Mouse (Mus musculus) forebrain, embryonic 14.5 days (tissue): ENCODE results near the gene Polh. TPM values are rescaled to one million over a fixed set of nuclear protein-coding genes. Genes with fewer than 3 reads are reported as not detected.

Experiments used
- ATAC-seq: fragments of 200-750 bp; cut with Nextera tagmentation; 2 replicates; pipeline ENCODE4 v1.8.0; 2017; ENCODE audit warnings: mild to moderate bottlenecking, moderate library complexity
- DNase-seq: peaks from one replicate; pipeline ENCODE4 v3.0.0-alpha.2; 2015; ENCODE audit warnings: low spot score
- H3K27ac ChIP-seq: fragments of 300-500 bp; sonication (generic); 2 replicates; pipeline ENCODE4 v1.5.1; 2014; ENCODE audit warnings: low read depth, mild to moderate bottlenecking, control low read depth, low read length, moderate library complexity
- H3K27me3 ChIP-seq: fragments of 300-500 bp; sonication (generic); replicated peaks from 2 replicates; pipeline ENCODE4 v1.6.1; 2014; ENCODE audit warnings: low read length, control low read depth, mixed read lengths; ENCODE audit not compliant: control insufficient read depth, insufficient read depth
- H3K36me3 ChIP-seq: fragments of 300-500 bp; sonication (generic); 2 replicates; pipeline ENCODE4 v1.6.1; 2014; ENCODE audit warnings: low read length, control low read depth; ENCODE audit not compliant: control insufficient read depth, insufficient read depth
- H3K4me1 ChIP-seq: fragments of 300-500 bp; sonication (generic); 2 replicates; pipeline ENCODE4 v1.6.1; 2014; ENCODE audit warnings: antibody characterized with exemption, low read length, control low read depth; ENCODE audit not compliant: control insufficient read depth, insufficient read depth
- H3K4me2 ChIP-seq: fragments of 300-500 bp; sonication (generic); 2 replicates; pipeline ENCODE4 v1.6.1; 2014; ENCODE audit warnings: mild to moderate bottlenecking, control low read depth, low read length
- H3K4me3 ChIP-seq: fragments of 300-500 bp; sonication (generic); 2 replicates; pipeline ENCODE4 v1.5.1; 2014; ENCODE audit warnings: low read depth, low read length, control low read depth
- H3K9ac ChIP-seq: fragments of 300-500 bp; sonication (generic); 2 replicates; pipeline ENCODE4 v1.6.1; 2014; ENCODE audit warnings: mild to moderate bottlenecking, low read length, control low read depth, moderate library complexity
- H3K9me3 ChIP-seq: fragments of 300-500 bp; sonication (generic); replicated peaks from 2 replicates; pipeline ENCODE4 v1.6.1; 2016; ENCODE audit warnings: low read length, control low read depth, mixed read lengths; ENCODE audit not compliant: control insufficient read depth
- WGBS: fragments of 180-500 bp; shearing (Covaris S2); extraction: QIAGEN DNeasy Blood & Tissue Kit; methylation state at CpG from one replicate; pipeline ENCODE4 v1.1.7; 2014; 5-methylcytosine and 5-hydroxymethylcytosine counted together
- polyA plus RNA-seq: library from polyadenylated mRNA; unstranded; fragments of >200 nt; fragmentation: Nextera tagmentation; extraction: Ambion mirVana; gene quantifications from 2 replicates; pipeline ENCODE4 v1.2.1, GENCODE M21; 2014

Gene Polh
- polyA plus RNA-seq, 1 experiment from 2014 or later: 4.5 TPM

- Histone ChIP-seq H3K9ac (no peak overlapping the region), H3K9me3 (no peaks in the 10 kb centered on the region), H3K36me3 (peaks cover 64% of the 10 kb centered on the region), H3K27ac (no peak overlapping the region), H3K27me3 (no peaks in the 10 kb centered on the region), H3K4me1 (peaks cover 16% of the 10 kb centered on the region; the same call in 1 of the 2 replicates), H3K4me3 (no peak overlapping the region), H3K4me2 (no peak overlapping the region)
- DNase-seq (no peak), ATAC-seq (no peak)
- 90% methylated on average over 10 of the region's 10 CpGs for WGBS
These were observed 37.7 kb downstream of the Polh start for GRCm38 (mm10) chr17:46164791-46165190.

GRCm38 (mm10) chr17:46164301-46164700, 38.1 kb downstream of the Polh start:
- no peak overlapping the region for H3K27ac ChIP-seq
- H3K9ac ChIP-seq: no peak overlapping the region
- H3K4me3 ChIP-seq: no peak overlapping the region
- ATAC-seq (no peak), DNase-seq (no peak)
- H3K4me2 ChIP-seq: no peak overlapping the region
- H3K9me3 ChIP-seq: no peaks in the 10 kb centered on the region
- H3K4me1 ChIP-seq: peaks cover 18% of the 10 kb centered on the region; the same call in 1 of the 2 replicates
- H3K27me3 ChIP-seq: no peaks in the 10 kb centered on the region
- H3K36me3 ChIP-seq: peaks cover 59% of the 10 kb centered on the region
- whole genome bisulfite sequencing: 96% methylated on average over 8 of the region's 8 CpGs

- Histone ChIP-seq H3K4me2 (no peak overlapping the region), H3K9me3 (no peaks in the 10 kb centered on the region), H3K4me1 (peaks cover 18% of the 10 kb centered on the region; the same call in 1 of the 2 replicates), H3K36me3 (peaks cover 47% of the 10 kb centered on the region), H3K27ac (no peak overlapping the region), H3K9ac (no peak overlapping the region), H3K4me3 (no peak overlapping the region), H3K27me3 (no peaks in the 10 kb centered on the region)
- 88% methylated on average over 9 of the region's 9 CpGs for WGBS
- no peak for ATAC-seq
- no peak for DNase-seq
These were observed 39.5 kb downstream of the Polh start for GRCm38 (mm10) chr17:46162951-46163421.

GRCm38 (mm10) chr17:46162551-46162950, 39.9 kb downstream of the Polh start:
- Histone ChIP-seq H3K4me3 (no peak overlapping the region), H3K4me1 (peaks cover 18% of the 10 kb centered on the region; the same call in 1 of the 2 replicates), H3K36me3 (peaks cover 43% of the 10 kb centered on the region), H3K27ac (no peak overlapping the region), H3K9me3 (no peaks in the 10 kb centered on the region), H3K4me2 (peak overlapping the region; percentile 83), H3K27me3 (no peaks in the 10 kb centered on the region), H3K9ac (no peak overlapping the region)
- no peak for ATAC-seq
- 92% methylated on average over 7 of the region's 7 CpGs for WGBS
- DNase-seq: no peak

- Histone ChIP-seq H3K9me3 (no peaks in the 10 kb centered on the region), H3K36me3 (peaks cover 34% of the 10 kb centered on the region), H3K4me1 (peaks cover 18% of the 10 kb centered on the region; the same call in 1 of the 2 replicates), H3K9ac (peak overlapping the region; percentile 88), H3K27ac (no peak overlapping the region), H3K27me3 (no peaks in the 10 kb centered on the region), H3K4me2 (peak overlapping the region; percentile 83), H3K4me3 (peak overlapping the region; percentile 78)
- DNase-seq (no peak), ATAC-seq (no peak)
- 55% methylated on average over 9 of the region's 9 CpGs for WGBS
These were observed 40.7 kb downstream of the Polh start for GRCm38 (mm10) chr17:46161710-46162109.

- peak; percentile 30 for ATAC-seq
- Histone ChIP-seq H3K9me3 (no peaks in the 10 kb centered on the region), H3K4me2 (peak overlapping the region; percentile 83), H3K27me3 (no peaks in the 10 kb centered on the region), H3K4me1 (peaks cover 18% of the 10 kb centered on the region; the same call in 1 of the 2 replicates), H3K27ac (peak overlapping the region; percentile 76; the same call in 1 of the 2 replicates), H3K4me3 (peak overlapping the region; percentile 78), H3K36me3 (peaks cover 29% of the 10 kb centered on the region), H3K9ac (peak overlapping the region; percentile 88)
- under 1% methylated on average over 19 of the region's 19 CpGs for WGBS
- DNase-seq: peak; percentile 56
These were observed 41.3 kb downstream of the Polh start for GRCm38 (mm10) chr17:46161179-46161578.

GRCm38 (mm10) chr17:46160686-46161085, 41.8 kb downstream of the Polh start, which contains the start of gene Gtpbp2:
Gene Gtpbp2, plus strand, starts transcription at chr17:46161032.
- H3K4me1 ChIP-seq: peaks cover 18% of the 10 kb centered on the region; the same call in 1 of the 2 replicates
- peaks cover 24% of the 10 kb centered on the region for H3K36me3 ChIP-seq
- peak within 1 kb of the TSS; percentile 88 for H3K9ac ChIP-seq
- H3K4me2 ChIP-seq: peak within 1 kb of the TSS; percentile 83
- H3K27ac ChIP-seq: peak within 1 kb of the TSS; percentile 76; the same call in 1 of the 2 replicates
- under 1% methylated on average over 23 of the region's 23 CpGs for WGBS
- no peaks in the 10 kb centered on the region for H3K9me3 ChIP-seq
- peak within 1 kb of the TSS; percentile 78 for H3K4me3 ChIP-seq
- peak; percentile 97 for ATAC-seq
- no peaks in the 10 kb centered on the region for H3K27me3 ChIP-seq
- peak; percentile 100 for DNase-seq

GRCm38 (mm10) chr17:46160090-46160662, 42.3 kb downstream of the Polh start:
- ATAC-seq (peak; percentile 70), DNase-seq (peak; percentile 93)
- Histone ChIP-seq H3K9ac (peak overlapping the region; percentile 57), H3K36me3 (peaks cover 19% of the 10 kb centered on the region), H3K4me3 (peak overlapping the region; percentile 78), H3K27me3 (no peaks in the 10 kb centered on the region), H3K4me1 (peaks cover 18% of the 10 kb centered on the region; the same call in 1 of the 2 replicates), H3K9me3 (no peaks in the 10 kb centered on the region), H3K4me2 (peak overlapping the region; percentile 83), H3K27ac (peak overlapping the region; percentile 23; the same call in 1 of the 2 replicates)
- WGBS: under 1% methylated on average over 16 of the region's 16 CpGs

GRCm38 (mm10) chr17:46159236-46159635, 43.2 kb downstream of the Polh start:
- Histone ChIP-seq H3K9me3 (no peaks in the 10 kb centered on the region), H3K9ac (no peak overlapping the region), H3K4me2 (no peak overlapping the region), H3K4me1 (peaks cover 18% of the 10 kb centered on the region; the same call in 1 of the 2 replicates), H3K27me3 (no peaks in the 10 kb centered on the region), H3K27ac (no peak overlapping the region), H3K36me3 (peaks cover 10% of the 10 kb centered on the region; the same call in 1 of the 2 replicates), H3K4me3 (no peak overlapping the region)
- no peak for DNase-seq
- no peak for ATAC-seq
- WGBS: 67% methylated on average over 2 of the region's 2 CpGs
